Mouse (Mus musculus): ENCODE data around the gene Actr1a. TPM values are rescaled to one million over a fixed set of nuclear protein-coding genes. Genes with fewer than 3 reads are reported as not detected.

Gene Actr1a
- polyA plus RNA-seq, 1 experiment, result 35.2 TPM

- TF ChIP-seq FLI1 (IDR thresholded peaks at IDR 0.05; ENCODE audit: low read length), result no peak
- TF ChIP-seq GATA1 (IDR thresholded peaks at IDR 0.05; ENCODE audit: borderline replicate concordance, low read length), result no peak
- Histone ChIP-seq H3K27me3 (replicated peaks) (peaks cover 55% of the 10 kb centered on the region), H3K4me1 (peaks cover 54% of the 10 kb centered on the region), H3K9me3 (no peaks in the 10 kb centered on the region), H3K36me3 (replicated peaks; ENCODE audit: low read length) (no peaks in the 10 kb centered on the region), H3K4me3 (replicated peaks) (no peak overlapping the region)
Observed at GRCm38 (mm10) chr19:46344710-46345419, 50.7 kb downstream of the Actr1a start.

GRCm38 (mm10) chr19:46339287-46339971, 56.1 kb downstream of the Actr1a start:
- Histone ChIP-seq H3K9me3 (no peaks in the 10 kb centered on the region), H3K36me3 (replicated peaks; ENCODE audit: low read length) (peaks cover 7% of the 10 kb centered on the region), H3K4me1 (peaks cover 51% of the 10 kb centered on the region), H3K27me3 (replicated peaks) (peaks cover 23% of the 10 kb centered on the region), H3K4me3 (replicated peaks) (peak overlapping the region; percentile 95)
- TF ChIP-seq GATA1 (IDR thresholded peaks at IDR 0.05; ENCODE audit: borderline replicate concordance, low read length), result no peak
- TF ChIP-seq FLI1 (IDR thresholded peaks at IDR 0.05; ENCODE audit: low read length), result no peak

- Histone ChIP-seq H3K36me3 (replicated peaks; ENCODE audit: low read length) (peaks cover 7% of the 10 kb centered on the region), H3K27me3 (replicated peaks) (peaks cover 17% of the 10 kb centered on the region), H3K4me3 (replicated peaks) (peak overlapping the region; percentile 95), H3K9me3 (no peaks in the 10 kb centered on the region), H3K4me1 (peaks cover 51% of the 10 kb centered on the region)
- TF ChIP-seq FLI1 (IDR thresholded peaks at IDR 0.05; ENCODE audit: low read length), result no peak
- TF ChIP-seq GATA1 (IDR thresholded peaks at IDR 0.05; ENCODE audit: borderline replicate concordance, low read length), result no peak
Observed at GRCm38 (mm10) chr19:46338942-46339286, 56.6 kb downstream of the Actr1a start.

GRCm38 (mm10) chr19:46338331-46338936, 57.1 kb downstream of the Actr1a start, which contains the start of gene Cuedc2:
TSS of gene Cuedc2 (minus strand) at chr19:46338702.
- H3K4me1 ChIP-seq, result peaks cover 46% of the 10 kb centered on the region
- peaks cover 13% of the 10 kb centered on the region for H3K27me3 ChIP-seq (replicated peaks)
- peaks cover 7% of the 10 kb centered on the region for H3K36me3 ChIP-seq (replicated peaks; ENCODE audit: low read length)
- peak within 1 kb of the TSS; percentile 95 for H3K4me3 ChIP-seq (replicated peaks)
- H3K9me3 ChIP-seq, result no peaks in the 10 kb centered on the region
- TF ChIP-seq FLI1 (IDR thresholded peaks at IDR 0.05; ENCODE audit: low read length) (no peak), GATA1 (IDR thresholded peaks at IDR 0.05; ENCODE audit: borderline replicate concordance, low read length) (no peak)

- Histone ChIP-seq H3K4me1 (peaks cover 44% of the 10 kb centered on the region), H3K36me3 (replicated peaks; ENCODE audit: low read length) (peaks cover 9% of the 10 kb centered on the region), H3K9me3 (no peaks in the 10 kb centered on the region), H3K4me3 (replicated peaks) (peak overlapping the region; percentile 95), H3K27me3 (replicated peaks) (peaks cover 12% of the 10 kb centered on the region)
- TF ChIP-seq FLI1 (IDR thresholded peaks at IDR 0.05; ENCODE audit: low read length), result no peak
Observed at GRCm38 (mm10) chr19:46337719-46338330, 57.7 kb downstream of the Actr1a start.

- Histone ChIP-seq H3K27me3 (replicated peaks) (peaks cover 4% of the 10 kb centered on the region), H3K9me3 (no peaks in the 10 kb centered on the region), H3K4me1 (peaks cover 40% of the 10 kb centered on the region), H3K4me3 (replicated peaks) (no peak overlapping the region), H3K36me3 (replicated peaks; ENCODE audit: low read length) (peaks cover 37% of the 10 kb centered on the region)
- TF ChIP-seq GATA1 (IDR thresholded peaks at IDR 0.05; ENCODE audit: borderline replicate concordance, low read length) (no peak), FLI1 (IDR thresholded peaks at IDR 0.05; ENCODE audit: low read length) (no peak)
Observed at GRCm38 (mm10) chr19:46333906-46334305, 61.6 kb downstream of the Actr1a start.

GRCm38 (mm10) chr19:46332721-46333339, 62.7 kb downstream of the Actr1a start:
- H3K4me1 ChIP-seq, result peaks cover 40% of the 10 kb centered on the region
- no peaks in the 10 kb centered on the region for H3K9me3 ChIP-seq
- TF ChIP-seq FLI1 (IDR thresholded peaks at IDR 0.05; ENCODE audit: low read length) (no peak), GATA1 (IDR thresholded peaks at IDR 0.05; ENCODE audit: borderline replicate concordance, low read length) (no peak)
- peaks cover 4% of the 10 kb centered on the region for H3K27me3 ChIP-seq (replicated peaks)
- peaks cover 37% of the 10 kb centered on the region for H3K36me3 ChIP-seq (replicated peaks; ENCODE audit: low read length)
- H3K4me3 ChIP-seq (replicated peaks), result no peak overlapping the region

- peaks cover 37% of the 10 kb centered on the region for H3K36me3 ChIP-seq (replicated peaks; ENCODE audit: low read length)
- peaks cover 40% of the 10 kb centered on the region for H3K4me1 ChIP-seq
- TF ChIP-seq GATA1 (IDR thresholded peaks at IDR 0.05; ENCODE audit: borderline replicate concordance, low read length) (no peak), FLI1 (IDR thresholded peaks at IDR 0.05; ENCODE audit: low read length) (no peak)
- peaks cover 6% of the 10 kb centered on the region for H3K27me3 ChIP-seq (replicated peaks)
- no peaks in the 10 kb centered on the region for H3K9me3 ChIP-seq
- no peak overlapping the region for H3K4me3 ChIP-seq (replicated peaks)
Observed at GRCm38 (mm10) chr19:46331936-46332335, 63.6 kb downstream of the Actr1a start.

GRCm38 (mm10) chr19:46331326-46331725, 64.2 kb downstream of the Actr1a start:
- H3K36me3 ChIP-seq (replicated peaks; ENCODE audit: low read length), result peaks cover 34% of the 10 kb centered on the region
- peaks cover 12% of the 10 kb centered on the region for H3K27me3 ChIP-seq (replicated peaks)
- H3K4me3 ChIP-seq (replicated peaks), result no peak overlapping the region
- TF ChIP-seq GATA1 (IDR thresholded peaks at IDR 0.05; ENCODE audit: borderline replicate concordance, low read length) (no peak), FLI1 (IDR thresholded peaks at IDR 0.05; ENCODE audit: low read length) (no peak)
- H3K4me1 ChIP-seq, result peaks cover 46% of the 10 kb centered on the region
- no peaks in the 10 kb centered on the region for H3K9me3 ChIP-seq
